Mouse (Mus musculus): ENCODE data around the gene Edem3.

The Edem3 gene

GRCm38 (mm10) chr1:151752946-151753345 is 2.2 kb upstream of the Edem3 start:
- DNase-seq (ENCODE audit: low read depth), result no peak

- peak; percentile 83 for DNase-seq (ENCODE audit: low read depth)
Measured at GRCm38 (mm10) chr1:151753374-151753929, 1.7 kb upstream of the Edem3 start.

- peak; percentile 98 for DNase-seq (ENCODE audit: low read depth)
Measured at GRCm38 (mm10) chr1:151754028-151754489, 1.1 kb upstream of the Edem3 start.

GRCm38 (mm10) chr1:151755660-151756424 is 671 bp downstream of the Edem3 start:
- DNase-seq (ENCODE audit: low read depth), result peak; percentile 10

- DNase-seq (ENCODE audit: low read depth), result peak; percentile 39
Measured at GRCm38 (mm10) chr1:151756425-151756728, 1.2 kb downstream of the Edem3 start.

- no peak for DNase-seq (ENCODE audit: low read depth)
Measured at GRCm38 (mm10) chr1:151758301-151758700, 3.1 kb downstream of the Edem3 start.

GRCm38 (mm10) chr1:151758991-151759390 is 3.8 kb downstream of the Edem3 start:
- DNase-seq (ENCODE audit: low read depth), result no peak

GRCm38 (mm10) chr1:151764236-151764635 is 9.1 kb downstream of the Edem3 start:
- peak; percentile 52 for DNase-seq (ENCODE audit: low read depth)

GRCm38 (mm10) chr1:151766166-151766565 is 11.0 kb downstream of the Edem3 start:
- DNase-seq (ENCODE audit: low read depth), result peak; percentile 53

GRCm38 (mm10) chr1:151766976-151767654 is 11.9 kb downstream of the Edem3 start:
- DNase-seq (ENCODE audit: low read depth), result peak; percentile 37

GRCm38 (mm10) chr1:151769200-151769913 is 14.2 kb downstream of the Edem3 start:
- DNase-seq (ENCODE audit: low read depth), result peak; percentile 10

GRCm38 (mm10) chr1:151777616-151778015 is 22.4 kb downstream of the Edem3 start:
- DNase-seq (ENCODE audit: low read depth), result no peak

GRCm38 (mm10) chr1:151778592-151778991 is 23.4 kb downstream of the Edem3 start:
- no peak for DNase-seq (ENCODE audit: low read depth)

- DNase-seq (ENCODE audit: low read depth), result no peak
Measured at GRCm38 (mm10) chr1:151779306-151779705, 24.1 kb downstream of the Edem3 start.

- DNase-seq (ENCODE audit: low read depth), result no peak
Measured at GRCm38 (mm10) chr1:151781447-151781846, 26.3 kb downstream of the Edem3 start.

- DNase-seq (ENCODE audit: low read depth), result peak; percentile 55
Measured at GRCm38 (mm10) chr1:151783403-151783802, 28.2 kb downstream of the Edem3 start.

GRCm38 (mm10) chr1:151786406-151786805 is 31.2 kb downstream of the Edem3 start:
- DNase-seq (ENCODE audit: low read depth), result no peak

- DNase-seq (ENCODE audit: low read depth), result no peak
Measured at GRCm38 (mm10) chr1:151789136-151789535, 34.0 kb downstream of the Edem3 start.

- peak; percentile 52 for DNase-seq (ENCODE audit: low read depth)
Measured at GRCm38 (mm10) chr1:151792076-151792475, 36.9 kb downstream of the Edem3 start.

GRCm38 (mm10) chr1:151802795-151803194 is 47.6 kb downstream of the Edem3 start:
- DNase-seq (ENCODE audit: low read depth), result peak; percentile 29

- no peak for DNase-seq (ENCODE audit: low read depth)
Measured at GRCm38 (mm10) chr1:151807286-151807685, 52.1 kb downstream of the Edem3 start.

GRCm38 (mm10) chr1:151810628-151811421 is 55.7 kb downstream of the Edem3 start:
- DNase-seq (ENCODE audit: low read depth), result no peak
